Mouse (Mus musculus): Measurements from ENCODE around the gene Gm10945. TPM values are rescaled to one million over a fixed set of nuclear protein-coding genes. Genes with fewer than 3 reads are reported as not detected.

Gene Gm10945
- polyA plus RNA-seq (2014; fragmentation: Illumina TruSeq; extraction: RNeasy Lipid Tissue Mini Kit (QIAGEN cat#74804)): not detected

GRCm38 (mm10) chr10:6761287-6761811 is at the start of gene Gm10945:
Gene Gm10945, minus strand, starts transcription at chr10:6761761.

DNA sequence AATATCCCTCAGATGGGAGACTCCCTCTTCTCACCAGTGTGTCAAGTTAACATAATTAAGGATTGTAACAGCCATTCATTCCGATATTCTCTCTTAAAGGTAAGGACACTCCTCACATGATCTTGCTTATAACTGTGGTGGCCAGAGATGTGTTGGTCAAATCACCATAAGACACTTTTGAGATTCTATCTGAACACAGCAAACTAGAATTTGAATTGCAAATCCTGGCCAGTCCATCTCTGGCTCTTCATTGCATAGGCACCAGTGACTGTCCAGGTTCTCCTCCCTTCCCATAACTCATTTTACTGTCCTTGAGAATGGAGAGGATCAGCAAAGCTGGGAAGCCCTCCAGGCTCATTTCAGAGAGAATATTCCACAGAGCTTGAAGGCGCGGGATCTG is 3.4 kb downstream of the Gm10945 start, which contains the start of gene Oprm1:
TSS of gene Oprm1 (plus strand) at position 301 of the 400 bp plus-strand sequence.

Other genes starting within 250 kb of the Gm10945 start
- gene Oprm1, start 3.3 kb downstream of the Gm10945 start, polyA plus RNA-seq (2014; fragmentation: Illumina TruSeq; extraction: RNeasy Lipid Tissue Mini Kit (QIAGEN cat#74804)): not detected